Mouse (Mus musculus) embryonic facial prominence, embryonic 10.5 days (tissue): Measurements from ENCODE around the gene 1700020N15Rik. TPM values are rescaled to one million over a fixed set of nuclear protein-coding genes. Genes with fewer than 3 reads are reported as not detected.
"Not testable (repeated sequence)": the region's sequence is repeated elsewhere in the genome, so short reads cannot be mapped to it uniquely, and the experiment has no call there.

Source experiments
- DNase-seq: peaks from one replicate; pipeline ENCODE4 v3.0.0-alpha.2; 2017; ENCODE audit warnings: low spot score
- H3K27ac ChIP-seq: fragments of 300-500 bp; sonication (generic); replicated peaks from 2 replicates; pipeline ENCODE4 v1.5.1; 2016; ENCODE audit warnings: mild to moderate bottlenecking
- H3K27me3 ChIP-seq: fragments of 300-500 bp; sonication (generic); replicated peaks from 2 replicates; pipeline ENCODE4 v1.6.1; 2016; ENCODE audit warnings: low read depth, mild to moderate bottlenecking; ENCODE audit not compliant: poor library complexity, severe bottlenecking
- H3K36me3 ChIP-seq: fragments of 300-500 bp; sonication (generic); replicated peaks from 2 replicates; pipeline ENCODE4 v1.6.1; 2016; ENCODE audit warnings: mild to moderate bottlenecking, moderate library complexity
- H3K4me1 ChIP-seq: fragments of 300-500 bp; sonication (generic); 2 replicates; pipeline ENCODE4 v1.6.1; 2016
- H3K4me3 ChIP-seq: fragments of 300-500 bp; sonication (generic); 2 replicates; pipeline ENCODE4 v1.5.1; 2016; ENCODE audit warnings: mild to moderate bottlenecking, moderate library complexity
- H3K9me3 ChIP-seq: fragments of 300-500 bp; sonication (generic); 2 replicates; pipeline ENCODE4 v1.6.1; 2016; ENCODE audit warnings: mild to moderate bottlenecking
- WGBS: fragments of 180-500 bp; shearing (Covaris S2); methylation state at CpG from one replicate; pipeline ENCODE4 v1.1.7; 2016; 5-methylcytosine and 5-hydroxymethylcytosine counted together
- polyA plus RNA-seq: library from polyadenylated mRNA; unstranded; fragments of >200 nt; fragmentation: Nextera tagmentation; extraction: Ambion mirVana; gene quantifications from 2 replicates; pipeline ENCODE4 v1.2.1, GENCODE M21; 2016

Gene 1700020N15Rik
- not detected in 2 replicates for polyA plus RNA-seq

DNA sequence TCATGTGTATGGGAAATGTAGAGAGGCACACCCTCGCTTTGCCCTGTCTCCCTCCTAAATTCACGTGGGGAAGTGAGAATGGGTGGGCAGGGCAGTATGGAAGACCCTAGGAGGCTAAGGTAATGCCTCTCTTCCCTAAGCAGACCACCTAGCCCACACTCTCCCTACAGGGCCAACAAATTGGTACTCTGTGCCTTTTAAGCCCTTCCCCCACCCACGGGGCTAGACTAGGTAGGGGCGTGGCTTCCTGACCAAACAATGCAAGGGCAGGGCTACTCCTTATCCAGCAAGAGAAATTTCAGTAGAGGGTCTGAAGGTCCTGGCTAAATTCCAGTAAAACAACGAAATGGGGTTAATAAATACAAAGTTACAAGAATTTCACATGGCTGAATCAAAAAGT, at the start of gene 1700020N15Rik:
Gene 1700020N15Rik (plus strand): TSS at position 301 of the 400 bp plus-strand sequence.
- not testable (repeated sequence) for DNase-seq
- WGBS = 77% methylated on average over 5 of the region's 5 CpGs

DNA sequence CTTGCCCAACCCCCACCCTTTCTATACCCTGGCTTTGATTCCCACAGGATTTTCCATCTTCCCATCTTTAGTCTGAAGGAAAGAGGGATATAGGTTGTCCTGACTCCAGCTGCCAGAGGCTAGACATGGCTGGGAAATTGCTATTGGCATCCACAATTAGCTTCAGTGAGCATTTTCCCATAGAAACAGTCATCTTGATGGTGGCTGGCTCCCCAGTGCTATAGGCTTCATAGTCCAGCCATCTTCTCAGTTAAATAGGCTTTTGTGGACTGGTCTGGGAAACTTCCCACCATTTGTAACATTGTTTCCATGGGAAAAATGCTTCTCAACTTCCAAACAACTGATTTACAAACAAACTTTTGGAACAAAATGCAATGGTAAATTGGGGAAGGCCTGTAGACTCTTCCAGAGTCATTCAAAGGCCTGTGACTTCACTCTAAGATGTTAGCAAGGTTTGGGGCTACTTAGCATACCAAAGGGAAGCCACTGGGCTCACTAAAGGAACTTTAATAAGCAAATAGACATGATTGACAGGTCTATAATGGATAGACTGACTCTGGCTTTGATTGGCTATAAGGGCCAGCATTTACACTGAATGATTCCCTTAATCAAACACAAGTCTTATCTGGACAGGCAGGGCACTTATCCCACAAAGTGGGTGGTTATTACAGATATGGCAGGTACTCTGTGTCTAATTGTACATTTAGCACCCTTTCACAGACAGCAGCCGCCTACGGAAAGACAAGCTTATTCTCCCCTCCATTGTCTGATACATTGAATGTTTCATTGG, 31.9 kb downstream of the 1700020N15Rik start:
- H3K4me3 ChIP-seq = no peak overlapping the region
- no peaks in the 10 kb centered on the region for H3K36me3 ChIP-seq
- DNase-seq = no peak
- no peaks in the 10 kb centered on the region for H3K27me3 ChIP-seq
- no peaks in the 10 kb centered on the region for H3K9me3 ChIP-seq
- H3K27ac ChIP-seq = no peak overlapping the region
- 84% methylated on average over 2 of the region's 2 CpGs for WGBS
- no peaks in the 10 kb centered on the region for H3K4me1 ChIP-seq

More for the DNA sequence above, at the start of gene 1700020N15Rik:
- not testable (repeated sequence) for H3K27me3 ChIP-seq, H3K27ac ChIP-seq, H3K9me3 ChIP-seq, H3K4me1 ChIP-seq, H3K4me3 ChIP-seq, H3K36me3 ChIP-seq
